Mouse (Mus musculus): ENCODE measurements around the gene Cpz.

- TF ChIP-seq EP300 (IDR thresholded peaks at IDR 0.05; ENCODE audit: insufficient read depth, low read depth, low read length) (no peak), CTCF (IDR thresholded peaks at IDR 0.05; ENCODE audit: low read depth, low read length) (no peak), POLR2A (IDR thresholded peaks at IDR 0.05; ENCODE audit: insufficient read depth, low read length) (no peak)
These were observed 12.0 kb upstream of the Cpz start for GRCm38 (mm10) chr5:35537474-35537873.
